Mouse (Mus musculus): ENCODE results near the gene Spocd1. TPM values are rescaled to one million over a fixed set of nuclear protein-coding genes. Genes with fewer than 3 reads are reported as not detected.

The Spocd1 gene
- polyA plus RNA-seq, 1 experiment: 0.14 TPM

- TF ChIP-seq POLR2A (IDR thresholded peaks at IDR 0.05; ENCODE audit: borderline replicate concordance, extremely low read depth, insufficient read depth, insufficient read length, poor library complexity, severe bottlenecking) (no peak), CTCF (IDR thresholded peaks at IDR 0.05; ENCODE audit: borderline replicate concordance, extremely low read depth, insufficient read depth, insufficient read length) (no peak)
- peak; percentile 31 for DNase-seq (ENCODE audit: low read depth)
Measured at GRCm38 (mm10) chr4:129906016-129906415, 23.0 kb upstream of the Spocd1 start.

DNA sequence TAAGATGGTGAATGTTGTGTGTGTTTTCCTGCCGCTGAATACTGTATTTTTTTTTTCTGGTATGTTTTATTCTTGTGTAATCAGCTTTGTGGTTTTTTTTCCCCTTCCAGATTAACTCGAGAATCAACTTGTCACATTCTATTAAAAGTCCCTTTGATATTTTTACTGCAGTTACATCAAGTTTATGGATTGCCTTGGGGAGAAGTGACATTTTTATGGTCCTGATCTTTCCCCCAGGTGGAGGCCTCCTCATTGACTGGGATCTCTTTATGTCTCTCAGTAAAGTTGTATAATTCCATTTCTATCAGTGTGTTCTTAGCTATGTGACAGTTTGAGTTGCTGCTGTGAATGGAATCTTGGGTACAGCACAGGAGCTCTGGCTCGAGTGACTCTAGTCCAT, 20.2 kb upstream of the Spocd1 start:
- TF ChIP-seq CTCF (IDR thresholded peaks at IDR 0.05; ENCODE audit: borderline replicate concordance, extremely low read depth, insufficient read depth, insufficient read length) (no peak), POLR2A (IDR thresholded peaks at IDR 0.05; ENCODE audit: borderline replicate concordance, extremely low read depth, insufficient read depth, insufficient read length, poor library complexity, severe bottlenecking) (no peak)
- DNase-seq (ENCODE audit: low read depth): no peak

DNA sequence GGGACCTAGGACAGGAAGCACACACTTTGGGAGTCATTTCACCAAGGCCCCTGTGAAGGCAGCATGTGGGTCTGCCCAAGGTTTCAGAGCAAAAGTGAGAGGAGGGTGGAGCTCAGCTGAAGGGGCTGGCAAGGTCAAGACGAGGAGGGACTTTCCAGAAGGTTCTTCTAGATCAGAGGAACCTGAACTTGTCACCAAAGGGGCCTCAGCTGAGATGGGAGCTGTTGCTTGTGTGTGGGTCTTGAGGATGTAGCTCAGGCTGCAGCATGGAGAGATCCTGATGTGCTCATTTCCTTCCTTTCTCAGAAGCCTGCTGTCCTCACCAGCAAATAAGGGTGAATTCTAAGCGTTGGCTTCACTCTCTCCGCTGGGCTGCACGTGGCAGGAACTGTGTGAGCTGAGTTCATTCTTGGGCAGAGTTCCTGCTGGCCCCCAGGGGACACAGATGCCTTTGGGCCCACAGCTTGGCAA, 19.8 kb upstream of the Spocd1 start:
- TF ChIP-seq CTCF (IDR thresholded peaks at IDR 0.05; ENCODE audit: borderline replicate concordance, extremely low read depth, insufficient read depth, insufficient read length) (no peak), POLR2A (IDR thresholded peaks at IDR 0.05; ENCODE audit: borderline replicate concordance, extremely low read depth, insufficient read depth, insufficient read length, poor library complexity, severe bottlenecking) (no peak)
- no peak for DNase-seq (ENCODE audit: low read depth)

DNA sequence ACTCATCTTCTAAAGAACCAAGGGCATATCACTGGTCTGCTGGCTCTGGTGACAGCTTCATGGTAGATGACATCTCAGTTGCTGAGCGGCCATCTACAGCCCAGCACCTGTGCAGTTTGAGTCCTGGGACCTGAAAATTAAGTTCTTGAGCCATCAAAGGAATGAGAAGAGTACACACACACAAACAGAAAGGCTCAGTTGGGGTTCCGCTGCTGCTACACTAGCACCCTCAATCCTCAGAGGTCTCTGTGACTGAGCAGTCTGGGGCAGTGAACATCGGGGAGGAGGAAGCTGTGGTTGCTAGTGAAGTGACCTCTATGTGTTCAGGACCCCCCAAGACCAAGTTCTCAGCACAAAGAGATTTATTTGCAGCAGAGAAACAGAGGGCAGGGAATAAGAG, 16.1 kb upstream of the Spocd1 start:
- no peak for DNase-seq (ENCODE audit: low read depth)

DNA sequence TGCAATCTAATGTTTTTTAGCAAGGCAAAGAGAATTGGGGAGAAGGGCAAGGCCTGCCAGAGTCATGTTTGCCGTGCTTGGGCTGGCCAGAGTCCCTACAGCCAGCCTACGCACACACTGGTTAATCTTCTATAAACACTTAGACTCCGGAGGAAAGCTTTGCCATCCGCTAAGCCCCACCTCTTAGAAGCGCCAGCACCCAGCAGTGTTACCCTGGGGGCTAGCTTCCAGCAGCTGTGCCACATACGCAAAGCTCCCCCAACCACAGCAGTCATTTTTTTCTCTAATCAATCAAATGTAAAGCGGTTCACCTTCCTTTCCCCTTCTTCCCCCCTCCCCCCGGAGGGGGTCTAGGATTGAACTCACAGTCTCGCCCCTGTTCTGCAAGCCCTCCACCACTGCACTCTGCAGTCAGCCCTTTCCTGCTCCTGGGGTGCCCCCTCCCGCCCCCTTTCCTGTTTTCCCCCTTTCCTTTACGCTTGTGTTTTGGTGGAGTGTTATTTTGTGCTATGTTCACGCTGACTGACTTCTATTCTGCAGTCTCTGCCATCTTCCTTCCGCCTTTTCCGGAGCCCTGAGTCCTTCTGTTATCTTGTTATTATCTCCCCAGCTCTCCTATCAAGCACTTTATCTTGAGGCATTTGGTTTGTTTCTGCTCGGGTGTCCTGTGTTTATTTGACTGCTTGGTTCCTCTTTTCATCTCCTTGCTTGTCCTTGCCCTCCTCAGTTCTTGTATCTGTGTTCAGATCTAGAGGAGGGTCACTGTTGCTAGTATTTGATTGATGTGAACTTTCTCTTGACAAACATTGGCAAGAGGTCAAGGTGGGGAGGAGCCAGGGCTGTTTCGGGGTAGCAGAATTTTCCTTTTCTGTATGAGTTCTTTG, 15.0 kb upstream of the Spocd1 start:
- DNase-seq (ENCODE audit: low read depth): peak; percentile 37
- TF ChIP-seq POLR2A (IDR thresholded peaks at IDR 0.05; ENCODE audit: borderline replicate concordance, extremely low read depth, insufficient read depth, insufficient read length, poor library complexity, severe bottlenecking): no peak
- TF ChIP-seq CTCF (IDR thresholded peaks at IDR 0.05; ENCODE audit: borderline replicate concordance, extremely low read depth, insufficient read depth, insufficient read length): no peak

More for the DNA sequence above, 16.1 kb upstream of the Spocd1 start:
- TF ChIP-seq POLR2A (IDR thresholded peaks at IDR 0.05; ENCODE audit: borderline replicate concordance, extremely low read depth, insufficient read depth, insufficient read length, poor library complexity, severe bottlenecking): no peak
- TF ChIP-seq CTCF (IDR thresholded peaks at IDR 0.05; ENCODE audit: borderline replicate concordance, extremely low read depth, insufficient read depth, insufficient read length): no peak

DNA sequence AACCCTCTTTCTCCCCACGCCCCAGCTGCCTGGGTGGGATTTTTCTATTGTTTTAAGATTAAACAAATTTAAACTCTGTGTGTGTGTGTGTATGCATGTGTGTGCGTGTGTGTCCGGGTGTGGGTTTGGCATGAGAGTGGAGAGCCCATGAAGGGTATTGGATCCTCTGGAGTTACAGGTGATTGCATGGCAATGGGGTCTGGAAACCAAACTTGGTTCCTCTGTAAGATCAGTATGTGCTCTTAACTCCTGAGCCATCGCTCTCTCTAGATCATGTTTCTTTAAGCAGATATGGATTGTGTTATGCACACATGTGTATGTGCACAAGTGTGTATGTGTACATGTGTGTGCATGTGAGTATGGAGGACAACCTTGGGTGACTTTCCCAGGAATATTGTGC, 14.4 kb upstream of the Spocd1 start:
- TF ChIP-seq POLR2A (IDR thresholded peaks at IDR 0.05; ENCODE audit: borderline replicate concordance, extremely low read depth, insufficient read depth, insufficient read length, poor library complexity, severe bottlenecking) (no peak), CTCF (IDR thresholded peaks at IDR 0.05; ENCODE audit: borderline replicate concordance, extremely low read depth, insufficient read depth, insufficient read length) (no peak)
- no peak for DNase-seq (ENCODE audit: low read depth)

GRCm38 (mm10) chr4:129915349-129915988, 13.6 kb upstream of the Spocd1 start:
- DNase-seq (ENCODE audit: low read depth): no peak
- TF ChIP-seq POLR2A (IDR thresholded peaks at IDR 0.05; ENCODE audit: borderline replicate concordance, extremely low read depth, insufficient read depth, insufficient read length, poor library complexity, severe bottlenecking) (no peak), CTCF (IDR thresholded peaks at IDR 0.05; ENCODE audit: borderline replicate concordance, extremely low read depth, insufficient read depth, insufficient read length) (no peak)

GRCm38 (mm10) chr4:129916159-129916558, 12.9 kb upstream of the Spocd1 start:
- DNase-seq (ENCODE audit: low read depth): peak; percentile 17
- TF ChIP-seq CTCF (IDR thresholded peaks at IDR 0.05; ENCODE audit: borderline replicate concordance, extremely low read depth, insufficient read depth, insufficient read length) (no peak), POLR2A (IDR thresholded peaks at IDR 0.05; ENCODE audit: borderline replicate concordance, extremely low read depth, insufficient read depth, insufficient read length, poor library complexity, severe bottlenecking) (no peak)

- TF ChIP-seq CTCF (IDR thresholded peaks at IDR 0.05; ENCODE audit: borderline replicate concordance, extremely low read depth, insufficient read depth, insufficient read length) (no peak), POLR2A (IDR thresholded peaks at IDR 0.05; ENCODE audit: borderline replicate concordance, extremely low read depth, insufficient read depth, insufficient read length, poor library complexity, severe bottlenecking) (no peak)
- peak; percentile 28 for DNase-seq (ENCODE audit: low read depth)
Measured at GRCm38 (mm10) chr4:129917016-129917603, 11.9 kb upstream of the Spocd1 start.

GRCm38 (mm10) chr4:129918464-129918863, 10.6 kb upstream of the Spocd1 start:
- DNase-seq (ENCODE audit: low read depth): no peak
- TF ChIP-seq CTCF (IDR thresholded peaks at IDR 0.05; ENCODE audit: borderline replicate concordance, extremely low read depth, insufficient read depth, insufficient read length) (no peak), POLR2A (IDR thresholded peaks at IDR 0.05; ENCODE audit: borderline replicate concordance, extremely low read depth, insufficient read depth, insufficient read length, poor library complexity, severe bottlenecking) (no peak)

DNA sequence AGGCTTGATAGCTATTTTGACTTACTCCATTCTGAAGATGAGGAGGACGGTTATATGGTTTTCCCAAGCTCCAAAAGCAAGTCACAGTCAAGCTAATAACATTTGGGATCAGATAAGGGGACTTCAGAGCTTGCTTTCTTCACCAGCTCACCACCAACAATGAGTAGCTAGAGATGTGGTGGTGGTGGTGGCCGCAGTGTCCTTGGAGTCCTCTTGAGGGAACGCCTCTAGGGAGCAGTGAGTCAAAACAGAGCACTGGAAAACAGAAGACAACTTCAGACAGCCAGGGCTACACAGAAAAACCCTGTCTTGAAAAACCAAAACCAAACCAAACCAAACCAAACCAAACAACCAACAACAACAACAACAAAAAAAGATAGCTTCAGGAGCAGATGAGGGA, 10.1 kb upstream of the Spocd1 start:
- no peak for TF ChIP-seq POLR2A (IDR thresholded peaks at IDR 0.05; ENCODE audit: borderline replicate concordance, extremely low read depth, insufficient read depth, insufficient read length, poor library complexity, severe bottlenecking)
- no peak for TF ChIP-seq CTCF (IDR thresholded peaks at IDR 0.05; ENCODE audit: borderline replicate concordance, extremely low read depth, insufficient read depth, insufficient read length)
- no peak for DNase-seq (ENCODE audit: low read depth)
